ENCODE assay signal across 17 mouse cellular contexts in genomic region chr11:57145192-57145591, GRCm38 (mm10).
DNase-seq lines count a peak whose midpoint lies in the region; ATAC-seq and TF ChIP-seq lines count a peak whose summit lies in the region.
"Had no signal": no experiment of that assay in that cellular context is flagged by ENCODE, and none has a peak within 500 bp of the region (broad histone marks: within the 10 kb centered on the region; RNA-seq: fewer than 3 reads in every experiment).

No protein-coding gene starts in this region.

- no peak for TF ChIP-seq CTCF in brain, embryonic 14.5 days (IDR thresholded peaks at IDR 0.05; ENCODE audit: borderline replicate concordance, extremely low read depth, insufficient read depth, insufficient read length)

- 63% methylated on average over 7 of the region's 7 CpGs for WGBS in hindbrain, embryonic 16.5 days
- WGBS in hindbrain, embryonic 14.5 days, result 61% methylated on average over 7 of the region's 7 CpGs
- WGBS in midbrain, embryonic 14.5 days, result 32% methylated on average over 7 of the region's 7 CpGs
- WGBS in midbrain, embryonic 15.5 days, result 35% methylated on average over 7 of the region's 7 CpGs
- 52% methylated on average over 7 of the region's 7 CpGs for WGBS in forebrain, embryonic 13.5 days

- no peaks in the 10 kb centered on the region; the same call in 1 of the 2 replicates for H3K4me1 ChIP-seq in hindbrain, embryonic 16.5 days (ENCODE audit: control insufficient read depth, insufficient read depth, low read depth, low read length)
- H3K4me1 ChIP-seq in hindbrain, embryonic 14.5 days (replicated peaks; ENCODE audit: control insufficient read depth, insufficient read depth, low read length), result no peaks in the 10 kb centered on the region
- 0 out of 2 replicates have a peak, but pooled peaks cover 9% of the 10 kb centered on the region for H3K4me1 ChIP-seq in midbrain, embryonic 14.5 days (ENCODE audit: control insufficient read depth, insufficient read depth, low read length)
- H3K4me1 ChIP-seq in midbrain, embryonic 15.5 days, result peaks cover 11% of the 10 kb centered on the region; the same call in 1 of the 2 replicates
- 0 out of 2 replicates have a peak, but pooled peaks cover 7% of the 10 kb centered on the region for H3K4me1 ChIP-seq in forebrain, embryonic 13.5 days

- no peak overlapping the region for H3K4me3 ChIP-seq in hindbrain, embryonic 16.5 days (ENCODE audit: low read length)
- H3K4me3 ChIP-seq in hindbrain, embryonic 14.5 days (replicated peaks; ENCODE audit: low read length), result no peak overlapping the region
- no peak overlapping the region for H3K4me3 ChIP-seq in midbrain, embryonic 14.5 days (replicated peaks; ENCODE audit: low read depth, low read length)
- no peak overlapping the region for H3K4me3 ChIP-seq in midbrain, embryonic 15.5 days
- H3K4me3 ChIP-seq in forebrain, embryonic 13.5 days, result no peak overlapping the region
- H3K4me3 ChIP-seq: embryonic facial prominence, embryonic 10.5 days; gastrocnemius, adult 2 months; heart, embryonic 13.5 days; hindbrain, embryonic 12.5 days had no signal

- H3K9me3 ChIP-seq in hindbrain, embryonic 16.5 days (ENCODE audit: control insufficient read depth, low read length), result no peaks in the 10 kb centered on the region
- H3K9me3 ChIP-seq in hindbrain, embryonic 14.5 days (ENCODE audit: control insufficient read depth, low read length), result no peaks in the 10 kb centered on the region
- no peaks in the 10 kb centered on the region for H3K9me3 ChIP-seq in midbrain, embryonic 14.5 days (ENCODE audit: control insufficient read depth, low read length)
- H3K9me3 ChIP-seq in midbrain, embryonic 15.5 days, result no peaks in the 10 kb centered on the region
- H3K9me3 ChIP-seq in forebrain, embryonic 13.5 days (replicated peaks), result no peaks in the 10 kb centered on the region
- H3K9me3 ChIP-seq: embryonic facial prominence, embryonic 10.5 days; heart, embryonic 13.5 days; hindbrain, embryonic 12.5 days had no signal

- no peak overlapping the region for H3K4me2 ChIP-seq in hindbrain, embryonic 16.5 days (ENCODE audit: low read length)
- no peak overlapping the region for H3K4me2 ChIP-seq in hindbrain, embryonic 14.5 days (replicated peaks)
- no peak overlapping the region for H3K4me2 ChIP-seq in midbrain, embryonic 14.5 days (ENCODE audit: low read length)
- no peak overlapping the region for H3K4me2 ChIP-seq in midbrain, embryonic 15.5 days
- no peak overlapping the region for H3K4me2 ChIP-seq in forebrain, embryonic 13.5 days
- H3K4me2 ChIP-seq: heart, embryonic 13.5 days; hindbrain, embryonic 12.5 days had no signal

- no peaks in the 10 kb centered on the region for H3K27me3 ChIP-seq in hindbrain, embryonic 16.5 days (replicated peaks; ENCODE audit: control insufficient read depth, insufficient read depth, low read length)
- no peaks in the 10 kb centered on the region for H3K27me3 ChIP-seq in hindbrain, embryonic 14.5 days (ENCODE audit: control insufficient read depth, insufficient read depth, low read length)
- no peaks in the 10 kb centered on the region for H3K27me3 ChIP-seq in midbrain, embryonic 14.5 days (ENCODE audit: control insufficient read depth, insufficient read depth, low read length)
- H3K27me3 ChIP-seq in midbrain, embryonic 15.5 days (replicated peaks), result no peaks in the 10 kb centered on the region
- no peaks in the 10 kb centered on the region for H3K27me3 ChIP-seq in forebrain, embryonic 13.5 days
- H3K27me3 ChIP-seq: CH12.LX; heart, embryonic 13.5 days; hindbrain, embryonic 12.5 days had no signal

- ATAC-seq in hindbrain, embryonic 16.5 days, result peak; percentile 55; the same call in 1 of the 2 replicates
- no peak for ATAC-seq in hindbrain, embryonic 14.5 days (ENCODE audit: low FRiP score)
- no peak for ATAC-seq in midbrain, embryonic 14.5 days (ENCODE audit: low FRiP score, low TSS enrichment)
- no peak for ATAC-seq in midbrain, embryonic 15.5 days (replicated peaks)
- ATAC-seq in forebrain, embryonic 13.5 days, result no peak
- ATAC-seq: forebrain, embryonic 14.5 days had no signal

- H3K36me3 ChIP-seq in hindbrain, embryonic 16.5 days (ENCODE audit: control insufficient read depth, insufficient read depth, low read length), result no peaks in the 10 kb centered on the region
- no peaks in the 10 kb centered on the region for H3K36me3 ChIP-seq in hindbrain, embryonic 14.5 days (replicated peaks; ENCODE audit: control insufficient read depth, insufficient read depth)
- H3K36me3 ChIP-seq in midbrain, embryonic 14.5 days (ENCODE audit: control insufficient read depth, insufficient read depth, low read length), result no peaks in the 10 kb centered on the region
- no peaks in the 10 kb centered on the region for H3K36me3 ChIP-seq in midbrain, embryonic 15.5 days (replicated peaks)
- no peaks in the 10 kb centered on the region for H3K36me3 ChIP-seq in forebrain, embryonic 13.5 days (ENCODE audit: poor library complexity, severe bottlenecking)
- H3K36me3 ChIP-seq: embryonic facial prominence, embryonic 10.5 days; heart, embryonic 13.5 days; hindbrain, embryonic 12.5 days had no signal

- no peak for TF ChIP-seq POLR2A in brain, embryonic 14.5 days (IDR thresholded peaks at IDR 0.05; ENCODE audit: borderline replicate concordance, extremely low read depth, insufficient read depth, insufficient read length, poor library complexity, severe bottlenecking)

- H3K9ac ChIP-seq in hindbrain, embryonic 16.5 days (ENCODE audit: low read depth, low read length), result no peak overlapping the region
- no peak overlapping the region for H3K9ac ChIP-seq in hindbrain, embryonic 14.5 days
- no peak overlapping the region for H3K9ac ChIP-seq in midbrain, embryonic 14.5 days (replicated peaks; ENCODE audit: low read length)
- H3K9ac ChIP-seq in midbrain, embryonic 15.5 days, result no peak overlapping the region
- no peak overlapping the region for H3K9ac ChIP-seq in forebrain, embryonic 13.5 days
- H3K9ac ChIP-seq: heart, embryonic 13.5 days; hindbrain, embryonic 12.5 days had no signal

- H3K27ac ChIP-seq in hindbrain, embryonic 16.5 days (ENCODE audit: low read depth, low read length), result no peak overlapping the region
- H3K27ac ChIP-seq in hindbrain, embryonic 14.5 days, result no peak overlapping the region
- no peak overlapping the region for H3K27ac ChIP-seq in midbrain, embryonic 14.5 days (replicated peaks; ENCODE audit: low read depth, low read length)
- H3K27ac ChIP-seq in midbrain, embryonic 15.5 days, result no peak overlapping the region
- no peak overlapping the region for H3K27ac ChIP-seq in forebrain, embryonic 13.5 days
- H3K27ac ChIP-seq: embryonic facial prominence, embryonic 10.5 days; gastrocnemius, adult 2 months; heart, embryonic 13.5 days; hindbrain, embryonic 12.5 days had no signal

- no peak for DNase-seq in hindbrain, embryonic 14.5 days (ENCODE audit: low spot score)
- peak; percentile 53 for DNase-seq in midbrain, embryonic 14.5 days
- peak; percentile 48 for DNase-seq in brain, embryonic 14.5 days (ENCODE audit: low read depth)
- DNase-seq: adrenal gland, adult 2 months; adrenal gland, postnatal 25 days; cerebellum, adult 9-10 months; gastrocnemius, adult 2 months; gastrocnemius, postnatal 25 days; heart, postnatal 36 days had no signal
